Mouse (Mus musculus) adrenal gland, adult 2 months (tissue): Measurements from ENCODE around the gene Stt3b. TPM values are rescaled to one million over a fixed set of nuclear protein-coding genes. Genes with fewer than 3 reads are reported as not detected.
"Not testable (repeated sequence)": the region's sequence is repeated elsewhere in the genome, so short reads cannot be mapped to it uniquely, and the experiment has no call there.

Experiments used
- DNase-seq: peaks from one replicate; pipeline ENCODE4 v3.0.0; 2021
- polyA plus RNA-seq: library from polyadenylated mRNA; depleted of rRNA; stranded (reverse); fragments of >200 nt; gene quantifications from 2 replicates; pipeline ENCODE4 v1.2.3, GENCODE M21; 2012
- total RNA-seq, 2 experiments: library from RNA; stranded (reverse); gene quantifications; 2 replicates each; pipeline ENCODE4 v1.2.3; 2021

Stt3b gene
- total and polyA plus RNA-seq, 3 experiments = 95.7 to 136 (median 106) TPM

DNA sequence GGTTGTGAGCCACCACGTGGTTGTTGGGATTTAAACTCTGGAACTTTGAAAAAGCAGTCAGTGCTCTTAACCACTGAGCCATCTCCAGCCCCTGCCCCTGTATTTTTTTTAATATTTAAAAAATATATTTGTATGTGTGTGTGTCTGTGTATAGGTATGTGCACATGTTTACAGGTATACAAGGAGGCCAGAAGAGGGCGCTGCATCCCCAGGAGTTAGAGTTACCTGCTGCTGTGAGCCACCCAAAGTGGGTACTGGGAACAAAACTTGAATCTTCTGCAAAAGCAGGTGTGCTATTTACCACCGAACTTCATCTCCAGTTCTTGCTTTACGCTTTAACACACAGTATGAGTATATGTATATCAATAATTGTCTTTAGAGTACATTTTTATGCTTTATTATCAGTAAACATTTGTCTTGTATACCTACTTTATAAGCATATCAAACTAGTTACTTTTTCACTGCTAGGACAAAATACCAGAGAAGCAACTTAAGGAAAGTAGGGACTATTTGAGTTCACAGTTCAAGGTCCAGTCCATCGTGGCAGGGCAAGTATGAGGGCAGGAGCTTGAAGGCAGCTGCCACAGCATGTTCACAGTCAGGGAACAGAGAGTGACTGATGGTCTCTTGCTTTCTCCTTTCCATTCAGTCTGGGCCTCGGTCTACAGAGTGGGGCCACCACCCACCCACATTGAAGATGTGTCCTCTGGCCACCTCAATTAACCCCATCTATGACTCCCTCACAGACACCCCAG is 8.6 kb upstream of the Stt3b start:
- DNase-seq = no peak

DNA sequence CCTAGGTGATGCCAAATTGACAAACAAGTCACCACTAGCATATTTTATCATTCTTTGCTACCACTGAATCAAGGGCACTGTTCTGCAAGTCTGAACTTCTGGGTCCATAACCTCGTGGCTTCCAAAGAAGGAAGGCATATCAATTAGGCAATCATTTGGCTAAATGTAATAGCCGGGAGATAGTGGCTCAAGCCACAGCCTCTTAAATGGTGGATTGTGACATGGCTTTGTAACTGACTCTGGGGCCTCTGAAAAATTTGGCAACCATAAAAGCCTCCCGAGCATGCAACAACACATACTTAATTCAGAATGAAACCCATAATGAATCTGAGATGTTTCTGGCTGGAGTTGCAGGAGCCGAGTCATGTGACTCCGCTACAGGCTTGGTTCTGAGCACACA is 6.8 kb upstream of the Stt3b start:
- DNase-seq = no peak

DNA sequence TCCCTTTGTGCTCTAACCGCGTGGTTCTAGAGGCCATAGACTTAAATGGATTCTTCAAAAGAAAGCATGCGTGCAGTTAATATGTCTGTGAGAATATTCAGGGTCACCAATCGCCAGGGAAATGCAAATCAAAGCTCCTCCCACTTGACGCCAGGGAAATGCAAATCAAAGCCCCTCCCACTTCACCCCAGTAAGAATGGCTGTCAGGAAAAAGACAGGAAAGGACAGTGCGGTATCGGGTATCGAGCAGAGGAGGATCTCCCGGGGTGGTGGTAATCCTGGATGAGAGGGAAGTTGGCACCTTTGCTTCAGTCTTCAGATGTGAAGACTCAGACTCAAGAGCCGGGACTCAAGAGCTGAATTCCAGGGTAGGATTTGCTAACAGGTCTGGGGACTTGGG is 4.3 kb upstream of the Stt3b start:
- DNase-seq = no peak

DNA sequence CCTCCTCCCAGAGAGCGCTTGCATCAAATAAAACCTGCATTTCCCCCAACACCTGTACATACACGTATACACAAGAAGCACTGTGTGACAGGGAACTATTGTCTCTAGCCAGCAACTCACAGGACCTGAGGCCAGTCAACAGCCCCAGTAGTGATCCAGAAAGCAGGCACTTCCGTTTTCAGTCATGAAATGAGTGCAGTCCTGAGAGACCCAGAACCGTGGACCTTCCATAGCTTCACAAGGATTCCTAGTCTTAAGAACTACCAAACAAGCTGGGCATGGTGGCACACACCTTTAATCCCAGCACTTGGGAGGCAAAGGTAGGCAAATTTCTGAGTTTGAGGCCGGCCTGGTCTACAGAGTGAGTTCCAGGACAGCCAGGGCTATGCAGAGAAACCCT is 3.6 kb upstream of the Stt3b start:
- DNase-seq = no peak

DNA sequence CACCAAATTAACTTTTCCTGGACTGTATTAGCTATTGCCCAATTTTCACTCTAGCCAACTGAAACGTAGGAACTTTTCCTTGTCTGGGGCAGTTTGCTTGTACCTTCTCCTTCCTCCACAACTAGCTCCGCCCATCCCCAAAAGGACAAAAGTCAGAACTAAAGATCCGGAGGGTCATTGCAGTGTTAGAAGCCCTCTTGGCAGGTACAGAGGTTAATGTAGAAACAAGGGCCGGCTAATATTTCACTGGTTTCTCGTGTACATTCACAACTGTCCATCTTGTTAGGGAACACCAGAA is 951 bp upstream of the Stt3b start:
- no peak for DNase-seq

DNA sequence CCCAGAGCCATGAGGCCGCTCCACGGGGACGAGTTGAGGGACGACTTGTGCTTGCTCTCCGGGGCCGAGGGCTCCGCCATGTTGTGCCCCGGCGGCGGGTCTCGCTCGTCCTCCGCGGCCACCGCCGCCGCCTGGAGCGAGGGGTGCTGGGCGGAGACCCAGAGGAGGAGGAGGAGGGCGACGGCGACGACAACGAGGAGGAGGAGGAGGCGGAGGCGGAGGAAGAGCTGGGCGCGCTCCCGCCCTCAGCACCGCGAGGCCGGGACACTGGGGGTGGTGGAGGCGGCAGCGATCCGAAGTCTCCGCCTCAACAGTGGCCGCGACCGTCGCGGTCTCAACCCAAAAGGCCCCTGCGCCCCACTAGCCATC is 260 bp downstream of the Stt3b start:
- DNase-seq = peak; percentile 93

DNA sequence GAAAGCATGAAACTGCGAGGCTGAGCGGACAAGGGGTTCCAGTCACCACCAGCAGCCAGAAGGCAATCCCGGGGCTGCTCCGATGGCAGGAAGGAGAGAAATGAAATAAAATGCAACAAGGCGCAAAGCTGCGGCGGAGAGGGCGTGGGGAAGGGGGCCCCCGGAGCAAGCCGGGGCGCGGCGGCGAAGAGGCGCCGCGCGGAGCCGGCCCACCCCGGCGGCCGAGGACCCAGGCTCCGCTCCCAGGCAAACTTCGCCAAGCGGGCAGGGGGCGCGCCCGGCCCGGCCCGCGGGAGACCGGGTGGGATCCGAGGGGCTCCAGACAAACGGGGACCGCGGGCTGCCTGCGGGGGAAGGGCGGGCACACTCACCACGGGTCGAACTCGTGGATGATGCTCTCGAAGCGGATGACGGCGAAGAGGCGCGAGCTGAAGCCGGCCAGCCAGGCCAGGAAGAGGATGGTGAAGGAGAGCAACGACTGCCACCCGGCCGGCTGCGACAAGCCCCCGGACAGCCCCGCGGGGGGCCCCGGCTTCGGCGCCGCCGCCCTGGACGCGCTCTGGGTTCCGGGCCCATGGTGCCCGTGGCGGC is 745 bp downstream of the Stt3b start:
- no peak for DNase-seq

DNA sequence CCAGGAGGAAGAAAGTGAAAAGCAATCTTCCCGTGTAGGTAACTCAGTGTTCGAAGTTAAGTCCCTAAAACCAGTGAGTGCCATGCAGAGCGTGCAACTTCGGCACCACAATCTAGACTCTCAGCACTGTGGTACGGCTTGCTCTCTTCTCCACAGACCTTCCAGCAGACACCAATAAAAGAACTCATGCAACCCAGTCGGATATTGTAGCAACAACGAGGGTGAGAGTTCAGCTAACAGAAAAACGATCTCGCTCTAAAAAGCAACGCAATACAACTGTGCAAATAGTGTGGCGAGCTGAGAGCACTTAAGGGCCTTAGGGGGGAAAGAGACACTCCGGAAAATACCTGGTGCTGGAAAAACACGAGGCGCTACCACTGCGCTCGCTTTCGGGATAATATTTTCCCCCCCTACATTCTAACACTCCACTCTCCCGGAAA is 1.3 kb downstream of the Stt3b start:
- peak; percentile 58 for DNase-seq

DNA sequence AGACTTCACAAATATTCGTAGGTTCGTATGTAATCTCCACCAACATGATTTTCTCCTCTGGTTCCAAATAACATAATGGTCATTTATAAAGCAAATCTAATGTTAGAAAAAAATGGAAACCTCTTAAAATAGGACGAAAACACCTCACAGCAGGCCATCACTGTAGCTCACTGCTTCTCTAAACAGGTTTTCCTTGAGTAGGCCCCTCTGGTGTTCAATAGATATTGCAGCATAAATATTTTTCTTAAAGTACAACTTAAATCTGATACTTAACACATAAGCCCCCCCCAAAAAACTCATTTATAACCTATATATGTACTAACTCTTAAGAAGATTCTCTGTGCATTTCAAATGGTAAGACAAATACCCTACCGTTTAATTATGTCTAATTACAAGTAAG is 1.8 kb downstream of the Stt3b start:
- no peak for DNase-seq

DNA sequence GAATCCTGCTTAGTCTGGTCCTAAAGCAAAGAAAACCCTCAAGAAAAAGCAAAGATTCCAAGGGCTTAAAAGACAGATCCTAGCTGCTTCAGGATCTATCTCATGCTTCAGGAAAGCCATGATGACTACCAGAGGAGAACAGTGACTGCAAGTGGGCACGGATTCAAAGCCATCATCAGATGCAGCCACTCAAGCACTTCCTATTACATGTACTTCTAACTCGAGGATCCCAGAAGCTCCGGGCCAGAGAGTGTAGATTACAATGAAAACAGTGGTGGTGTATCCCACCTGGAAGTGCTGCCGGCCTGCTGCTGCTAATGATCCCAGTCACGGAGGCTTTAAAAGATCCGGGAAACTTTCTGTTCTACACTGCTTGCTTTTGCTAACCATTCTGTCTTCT is 4.0 kb downstream of the Stt3b start:
- no peak for DNase-seq

DNA sequence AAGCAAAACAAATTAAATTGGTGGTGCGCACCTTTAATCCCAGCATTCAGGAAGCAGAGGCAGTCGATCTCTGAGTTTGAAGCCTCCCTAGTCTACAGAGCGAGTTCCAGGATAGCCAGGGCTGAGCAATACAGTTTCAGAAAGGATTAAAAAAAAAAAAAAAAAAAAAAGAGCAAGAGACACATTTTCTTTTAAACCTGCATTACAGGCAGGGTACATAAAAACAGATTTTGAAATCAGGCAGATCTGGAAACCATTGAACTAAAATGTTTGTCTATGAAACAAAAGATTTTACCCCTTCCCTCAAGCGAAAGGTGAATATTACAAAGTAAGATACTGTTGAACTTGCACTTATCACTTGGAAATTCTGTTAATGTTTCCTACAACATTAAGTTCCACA is 6.1 kb downstream of the Stt3b start:
- no peak for DNase-seq

DNA sequence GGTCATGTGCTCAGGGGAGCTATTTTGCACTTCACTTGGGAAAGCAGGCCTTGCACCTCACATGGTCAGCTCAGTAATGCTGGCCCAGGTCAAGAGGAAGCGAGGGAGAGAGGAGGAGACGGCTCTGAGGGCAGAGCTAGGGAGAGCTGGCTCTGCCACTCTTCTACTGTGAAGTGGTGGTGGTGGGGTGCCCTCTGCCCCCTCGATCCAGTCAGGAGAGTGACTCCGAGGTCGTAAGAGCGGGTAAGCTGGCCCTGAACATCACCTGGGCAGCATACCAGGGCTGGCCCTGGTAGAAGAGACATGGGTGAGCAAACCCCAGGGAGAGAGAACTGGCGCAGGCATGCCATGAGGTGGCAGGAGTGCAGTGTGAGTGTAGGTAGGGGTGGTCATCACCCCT is 8.6 kb downstream of the Stt3b start:
- DNase-seq = no peak

DNA sequence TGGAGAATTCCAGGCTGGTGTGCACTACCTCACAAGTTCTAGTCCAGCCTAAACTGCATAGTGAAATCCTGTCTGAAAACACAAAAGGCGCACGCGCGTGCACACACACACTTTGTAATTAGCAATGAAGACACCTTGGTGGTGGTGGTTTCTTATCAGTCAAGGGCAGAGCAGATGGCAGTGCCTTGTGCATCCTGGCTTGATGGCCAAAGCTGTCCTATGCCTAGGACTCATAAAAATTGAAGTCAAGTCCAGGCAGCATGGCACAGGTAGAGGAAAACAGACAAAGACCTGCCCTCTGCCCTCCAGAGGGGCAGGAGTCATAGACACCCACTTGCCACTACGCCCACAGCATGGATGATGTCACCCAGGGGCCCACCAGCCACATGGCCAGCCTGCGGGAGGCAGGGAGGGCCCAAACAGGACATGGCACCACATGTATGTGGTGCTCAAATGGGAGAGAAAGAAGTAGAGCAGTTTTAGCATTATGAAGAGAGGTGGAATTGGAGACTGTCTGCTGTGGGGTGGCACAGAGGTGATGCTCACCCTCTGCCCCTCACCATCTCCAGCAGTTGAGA is 9.1 kb downstream of the Stt3b start:
- DNase-seq = no peak

DNA sequence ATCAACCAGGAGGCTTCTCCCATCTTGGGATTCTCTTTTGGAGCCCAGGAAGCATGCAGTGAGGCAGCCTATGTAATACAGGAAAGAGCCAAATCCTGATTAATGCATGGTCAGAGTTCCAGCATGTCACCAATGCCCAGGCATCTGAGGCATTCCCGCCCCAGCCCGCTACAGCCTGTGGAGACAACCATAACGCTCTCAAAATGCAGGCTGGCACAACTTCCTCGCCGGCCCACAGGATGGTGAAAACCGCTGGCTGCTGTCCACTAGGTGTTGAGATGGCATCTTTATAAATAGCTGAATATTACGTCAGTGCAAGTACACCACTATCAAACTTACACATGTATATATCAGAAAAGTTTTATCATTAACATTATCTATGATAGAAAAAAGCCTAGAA is 13.5 kb downstream of the Stt3b start:
- no peak for DNase-seq

DNA sequence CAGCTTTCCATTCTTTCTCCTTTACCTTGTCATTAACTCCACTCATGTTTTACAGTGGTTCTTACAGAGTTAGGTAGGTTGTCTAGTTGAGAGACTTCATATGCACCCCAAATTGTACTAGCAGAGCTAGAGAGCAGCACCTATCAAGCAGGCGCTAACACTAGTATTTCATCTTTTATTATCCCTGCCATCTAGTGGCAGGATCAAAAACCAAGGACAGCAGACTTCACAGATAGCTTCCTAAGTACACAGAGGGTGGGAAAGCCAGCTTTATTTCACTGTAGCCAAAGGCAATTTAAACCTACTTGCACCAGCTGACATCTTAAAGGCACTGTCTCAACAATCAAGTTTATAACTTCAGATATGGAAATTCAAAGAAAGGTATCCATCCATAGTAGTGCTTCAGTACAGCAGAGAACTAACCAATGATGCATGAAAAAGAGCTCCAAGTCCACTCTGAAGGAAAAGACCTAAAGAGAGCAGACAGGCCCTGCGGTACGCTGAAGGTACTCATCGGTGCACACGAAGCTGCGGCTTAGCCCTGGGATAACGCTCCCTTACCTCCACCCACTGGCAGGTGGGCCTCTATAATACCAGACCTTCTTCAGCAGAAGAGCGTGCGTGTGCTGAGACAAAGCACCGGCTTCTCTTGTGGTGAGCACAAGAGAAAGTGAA is 16.2 kb downstream of the Stt3b start:
- DNase-seq = no peak

DNA sequence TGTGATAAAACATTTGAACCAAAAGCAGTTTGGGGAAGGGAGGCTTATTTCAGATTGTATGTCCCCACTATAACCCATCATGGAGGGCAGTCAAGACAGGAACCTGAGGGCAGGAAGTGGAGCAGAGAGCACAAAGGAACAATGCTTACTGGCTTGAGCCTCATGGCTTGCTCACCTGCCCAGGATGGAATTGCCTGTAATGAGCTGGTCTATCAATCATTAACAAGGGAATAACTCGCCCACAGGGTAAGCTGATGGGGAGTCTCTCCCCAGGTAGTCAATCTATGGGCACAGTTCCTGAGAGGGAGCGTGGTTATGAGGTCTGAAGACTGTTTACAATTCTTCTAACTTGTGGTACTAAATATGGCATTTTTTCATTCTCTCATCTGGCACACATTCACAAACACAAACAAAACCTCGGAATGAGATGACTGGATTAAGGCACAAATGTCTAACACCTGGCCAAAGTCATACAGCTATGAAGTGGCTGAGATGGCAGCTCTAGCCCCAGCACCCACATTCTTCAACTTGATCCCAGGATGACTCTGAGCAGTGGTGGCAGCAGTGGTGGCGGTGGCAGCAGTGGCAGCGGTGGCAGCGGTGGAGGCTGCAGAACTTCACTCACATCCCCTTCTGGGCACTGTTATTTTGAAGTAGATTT is 22.3 kb downstream of the Stt3b start:
- no peak for DNase-seq

DNA sequence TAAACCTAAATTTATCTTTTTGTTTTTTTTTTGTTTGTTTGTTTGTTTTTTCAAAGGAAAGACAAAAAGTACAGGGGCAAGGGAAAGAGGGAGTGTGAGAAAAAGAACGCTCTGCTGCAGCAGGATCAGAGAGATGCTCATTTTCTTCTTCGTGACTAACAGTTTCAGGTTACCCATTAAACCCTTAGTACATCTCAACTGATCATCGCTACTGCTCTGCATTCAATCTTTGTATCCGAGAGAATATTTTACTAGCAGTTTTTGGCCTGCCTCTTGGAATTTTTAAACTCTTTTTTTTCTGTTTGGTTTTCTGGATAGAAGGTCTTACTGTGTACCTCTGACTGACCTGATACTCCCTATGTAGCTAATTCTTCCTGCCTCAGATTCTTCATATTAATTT is 25.8 kb downstream of the Stt3b start:
- no peak for DNase-seq

DNA sequence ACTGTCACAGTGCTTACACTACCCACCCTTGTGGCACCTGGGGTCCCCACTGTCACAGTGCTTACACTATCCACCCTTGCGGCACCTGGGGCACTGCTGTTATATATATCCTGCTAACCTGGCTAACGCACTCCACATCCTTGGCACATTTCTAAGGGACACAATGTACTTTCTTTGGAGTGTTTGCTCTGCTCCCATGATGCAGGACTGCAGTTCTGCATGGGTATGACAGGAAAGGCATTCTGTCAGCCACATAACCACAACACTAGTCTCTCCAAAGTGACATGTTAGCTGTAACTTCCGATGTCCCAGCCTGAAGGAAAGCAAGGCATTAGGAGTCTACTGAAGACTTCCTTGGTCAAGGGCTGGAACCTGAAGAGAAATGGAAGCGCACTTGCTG is 26.8 kb downstream of the Stt3b start:
- DNase-seq = no peak

DNA sequence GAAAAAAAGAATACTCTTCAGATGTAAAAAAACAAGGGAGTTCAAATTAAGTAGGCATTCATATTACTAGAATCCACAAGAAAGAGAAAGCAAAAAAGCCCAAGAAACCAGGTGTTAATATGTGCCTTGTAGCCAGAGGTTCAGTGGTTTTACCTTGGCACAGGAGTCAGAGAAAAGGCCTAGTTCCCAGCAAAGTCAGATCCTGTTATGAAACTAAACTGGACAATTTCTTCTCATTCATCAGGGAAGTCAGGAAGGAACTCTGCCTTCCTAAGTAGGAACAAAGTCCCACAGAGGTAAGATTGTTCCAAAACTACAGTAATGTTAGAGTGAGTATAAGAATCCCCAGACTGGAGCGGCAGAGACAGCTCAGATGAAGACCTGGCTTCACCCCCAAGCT is 31.6 kb downstream of the Stt3b start:
- no peak for DNase-seq

DNA sequence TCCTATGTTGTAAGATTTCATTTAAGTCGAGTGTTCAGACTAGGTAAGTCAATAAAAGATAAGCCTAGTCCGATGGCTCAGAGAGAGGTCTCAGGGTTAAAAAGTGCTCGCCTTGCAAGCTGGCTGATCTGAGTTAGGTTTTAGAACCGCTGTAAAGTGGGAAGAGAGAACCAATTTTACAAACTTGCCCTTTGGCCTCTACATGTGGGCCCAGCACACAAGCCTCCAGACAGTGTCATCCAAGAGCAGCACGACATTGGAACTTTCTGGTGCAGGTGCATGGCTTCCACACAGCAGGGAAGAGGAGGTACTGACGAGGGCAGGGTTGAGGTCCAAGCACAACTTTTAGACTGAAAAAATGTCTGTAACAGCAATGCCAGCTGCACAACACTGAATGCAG is 35.4 kb downstream of the Stt3b start:
- DNase-seq = no peak

DNA sequence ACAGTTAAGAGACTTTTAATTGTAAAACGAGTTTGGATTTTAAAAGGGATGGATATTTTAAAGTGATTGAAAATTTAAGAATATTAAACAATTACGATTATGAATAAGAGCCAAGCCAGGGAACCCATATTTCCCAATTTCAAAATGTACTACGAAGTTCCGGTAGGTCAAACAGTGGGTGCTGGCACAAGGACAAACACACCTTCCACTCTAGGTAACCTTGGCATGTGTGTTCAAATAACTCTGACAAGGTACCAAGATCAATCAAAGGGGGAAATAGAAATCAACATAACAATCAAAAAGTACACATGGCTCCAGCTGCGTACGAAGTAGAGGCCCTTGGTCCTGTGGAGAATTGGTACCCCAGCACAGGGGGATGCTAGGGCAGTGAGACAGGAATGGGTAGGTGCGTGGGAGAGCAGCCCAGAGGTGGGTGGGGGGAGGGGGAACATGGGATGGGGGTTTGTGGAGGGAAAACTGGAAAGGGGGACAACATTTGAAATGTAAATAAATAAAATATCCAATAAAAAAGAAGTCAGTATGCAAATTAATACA is 37.0 kb downstream of the Stt3b start:
- no peak for DNase-seq

DNA sequence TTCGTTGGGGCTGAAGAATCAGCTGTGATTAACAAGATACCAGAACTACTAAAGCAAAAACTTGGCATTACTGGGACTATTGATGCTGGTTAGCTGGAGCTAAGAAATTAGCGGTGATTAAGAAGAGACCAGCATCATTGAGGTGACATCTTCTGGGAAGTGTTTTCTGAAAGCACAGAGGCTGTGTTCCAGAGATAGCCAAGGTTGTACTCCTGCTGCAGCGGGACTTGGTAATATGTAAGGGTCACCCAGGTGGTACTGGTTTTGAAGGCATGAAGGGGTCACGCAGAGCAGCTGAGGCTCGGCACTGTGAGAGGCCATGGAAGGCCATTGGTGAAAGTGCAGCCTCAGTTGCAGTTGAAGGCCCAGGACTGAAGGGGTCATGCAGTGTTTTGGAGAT is 37.8 kb downstream of the Stt3b start:
- not testable (repeated sequence) for DNase-seq

DNA sequence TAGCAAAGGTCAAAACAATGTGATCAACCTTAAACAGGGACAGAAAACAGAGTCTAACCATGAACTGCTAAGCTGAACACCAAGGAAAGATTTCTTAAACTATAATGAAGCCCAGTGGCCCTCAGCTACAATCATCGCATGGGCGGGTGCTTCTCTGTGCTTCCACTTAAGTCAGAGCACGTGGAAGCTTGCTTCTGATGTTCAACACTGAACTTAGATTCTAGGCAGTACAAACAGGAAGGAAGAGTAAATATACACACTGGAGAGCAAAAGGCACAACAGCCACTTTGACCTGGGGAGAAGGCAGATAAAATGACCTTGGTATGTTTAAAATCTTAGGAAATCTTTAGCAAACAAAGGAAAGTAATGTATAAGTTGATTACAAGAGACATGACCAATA is 38.7 kb downstream of the Stt3b start:
- DNase-seq = no peak
